Mouse (Mus musculus) adrenal gland, postnatal 14 days (tissue): ENCODE data around the gene Slc22a23. TPM values are rescaled to one million over a fixed set of nuclear protein-coding genes. Genes with fewer than 3 reads are reported as not detected.

Source experiments
- DNase-seq: peaks from one replicate; pipeline ENCODE4 v3.0.0; 2021; ENCODE audit warnings: mixed read lengths
- total RNA-seq: library from RNA; stranded (reverse); gene quantifications from 2 replicates; pipeline ENCODE4 v1.2.3, GENCODE M21; 2021

Slc22a23 gene
- total RNA-seq, 1 experiment from 2014 or later = 11.3 TPM

DNA sequence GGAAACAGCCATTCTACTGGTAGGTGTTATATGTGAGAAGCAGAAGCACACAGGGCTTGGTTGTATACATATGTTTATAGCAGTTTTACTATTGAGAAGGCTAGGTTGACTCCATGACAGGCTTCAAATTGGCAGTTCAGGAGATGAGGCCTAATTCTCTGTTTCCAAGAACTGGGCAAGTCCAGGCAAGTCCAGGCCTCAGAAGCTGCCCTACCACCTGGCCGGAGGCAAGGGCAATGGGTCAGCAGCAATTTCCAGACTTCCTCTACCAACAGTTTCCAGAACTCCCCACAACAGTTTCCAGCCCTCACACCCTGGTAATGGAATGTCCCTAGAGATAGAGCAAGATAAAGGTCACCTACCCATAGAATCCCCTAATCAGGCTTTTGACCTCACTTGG, 185.1 kb downstream of the Slc22a23 start:
- DNase-seq = no peak

DNA sequence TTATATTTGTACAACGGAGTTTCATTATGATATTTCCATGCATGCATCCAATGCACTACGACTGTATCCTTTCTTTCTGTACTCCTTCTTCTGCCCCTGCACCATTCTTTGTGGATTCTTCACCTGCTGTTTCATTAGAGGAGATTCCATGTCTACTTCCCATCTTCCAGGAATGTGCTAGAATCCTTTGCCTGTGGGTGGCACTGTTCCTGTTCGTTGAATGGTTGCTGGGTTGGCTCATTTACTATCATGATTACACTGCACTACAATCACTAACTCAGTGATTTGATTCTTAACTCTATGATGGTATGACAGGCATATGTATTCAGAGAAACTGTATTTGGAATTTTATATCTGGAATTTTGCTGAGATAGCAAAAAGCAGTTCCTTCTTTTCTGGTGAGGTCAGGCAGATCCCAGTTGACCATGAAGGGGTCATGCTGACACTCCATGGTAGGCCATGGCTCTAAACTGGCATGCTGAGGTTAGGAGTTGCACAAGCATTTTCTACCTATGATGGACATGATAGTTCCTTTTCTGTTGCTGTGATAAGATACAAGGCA, 187.3 kb downstream of the Slc22a23 start:
- DNase-seq = no peak

DNA sequence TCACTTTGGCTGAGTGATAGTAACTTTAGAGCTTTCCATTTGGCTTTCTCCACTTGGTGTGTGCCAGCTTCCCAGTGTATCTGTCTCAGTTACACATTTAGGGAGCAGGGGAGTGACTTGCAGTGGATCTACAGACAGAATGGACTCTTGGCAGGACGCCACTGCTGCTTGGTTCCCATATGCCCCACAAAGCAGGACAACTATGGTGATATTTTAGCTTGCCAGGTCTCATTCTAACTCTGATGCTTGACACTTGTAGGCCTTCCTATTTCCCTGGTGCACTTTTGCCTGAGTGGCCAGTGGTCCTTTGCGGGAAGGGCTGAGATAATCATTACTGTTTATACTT, 188.2 kb downstream of the Slc22a23 start:
- no peak for DNase-seq

DNA sequence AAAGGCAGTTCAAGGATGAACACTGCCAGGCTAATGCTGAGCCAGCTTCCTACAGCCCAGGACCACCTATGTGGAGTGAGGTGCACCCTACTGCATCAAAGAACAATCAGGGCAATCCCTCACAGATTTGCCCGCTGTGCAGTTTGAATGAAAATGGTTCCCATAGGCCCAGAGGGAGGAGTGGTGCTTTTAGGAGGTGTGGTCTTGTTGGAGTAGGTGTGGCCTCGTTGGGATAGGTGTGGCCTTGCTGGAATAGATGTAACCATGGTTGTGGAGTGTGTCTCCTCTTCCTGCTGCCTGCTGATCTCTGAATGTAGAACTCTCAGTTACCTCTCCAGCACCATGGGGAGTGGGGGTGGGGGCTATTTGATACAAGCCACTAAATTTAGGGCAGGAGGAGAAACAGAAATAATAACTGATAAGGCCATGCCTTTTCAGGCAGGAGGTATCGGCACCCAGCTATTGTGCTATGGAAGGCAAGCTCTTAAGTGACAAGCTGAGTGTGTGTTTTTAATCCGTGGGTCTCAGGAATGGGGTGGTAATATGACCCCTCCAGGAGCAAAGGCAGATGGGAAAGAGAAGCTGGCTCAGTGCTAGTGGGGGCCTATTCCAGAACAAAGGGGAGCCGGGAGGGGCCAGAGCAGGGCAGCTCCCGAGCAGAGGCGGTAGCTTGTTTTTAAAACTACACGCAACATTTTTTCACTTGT, 188.7 kb downstream of the Slc22a23 start:
- peak; percentile 39 for DNase-seq

DNA sequence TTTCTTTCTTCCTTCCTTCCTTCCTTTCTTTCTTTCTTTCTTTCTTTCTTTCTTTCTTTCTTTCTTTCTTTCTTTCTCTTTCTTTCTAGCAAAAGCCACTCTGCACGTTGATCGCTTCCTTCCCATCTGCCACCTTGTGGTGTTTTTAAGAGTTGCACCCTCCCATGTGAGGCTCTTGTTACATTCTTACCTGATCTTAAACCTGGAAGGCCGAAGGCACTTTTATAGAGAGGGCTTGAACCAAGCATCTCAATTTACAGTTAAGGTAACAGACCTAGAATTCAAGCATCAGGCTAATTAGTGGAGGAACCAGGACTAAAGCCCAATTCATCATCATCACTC, 190.1 kb downstream of the Slc22a23 start:
- peak; percentile 70 for DNase-seq

DNA sequence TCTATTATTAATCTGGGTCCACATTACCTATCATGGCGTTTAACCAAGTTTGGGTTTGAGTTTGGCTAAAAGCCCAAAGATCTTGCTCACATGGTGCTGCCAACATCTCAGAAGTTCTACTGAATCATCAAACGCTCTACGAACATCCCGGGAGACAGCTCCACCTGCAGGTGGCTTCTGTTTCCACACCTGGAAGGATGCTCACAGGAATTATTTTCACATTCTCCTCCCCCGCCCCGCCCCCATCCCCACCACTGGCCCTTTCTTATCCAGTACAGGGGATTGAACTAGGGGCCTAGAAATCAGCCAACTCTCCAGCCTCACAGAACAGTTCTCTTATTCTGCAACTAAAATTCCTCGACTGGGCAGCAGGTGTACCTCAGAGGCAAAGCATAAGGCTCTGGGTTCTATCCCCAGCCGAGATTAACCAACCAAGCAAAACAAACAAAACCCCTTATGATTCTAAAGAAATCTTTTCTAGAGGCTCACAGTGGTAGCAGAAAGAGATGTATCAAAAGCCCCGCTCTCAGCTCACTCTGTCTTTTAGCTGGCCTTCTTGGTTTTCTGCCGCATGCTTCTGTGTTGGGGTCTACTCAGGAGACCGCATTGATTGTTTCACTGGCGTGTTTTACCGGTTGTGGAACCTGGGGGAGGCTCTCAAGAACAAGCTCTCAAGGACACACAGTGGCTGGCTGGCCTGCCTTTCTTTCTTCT, 190.6 kb downstream of the Slc22a23 start:
- DNase-seq = peak; percentile 84

DNA sequence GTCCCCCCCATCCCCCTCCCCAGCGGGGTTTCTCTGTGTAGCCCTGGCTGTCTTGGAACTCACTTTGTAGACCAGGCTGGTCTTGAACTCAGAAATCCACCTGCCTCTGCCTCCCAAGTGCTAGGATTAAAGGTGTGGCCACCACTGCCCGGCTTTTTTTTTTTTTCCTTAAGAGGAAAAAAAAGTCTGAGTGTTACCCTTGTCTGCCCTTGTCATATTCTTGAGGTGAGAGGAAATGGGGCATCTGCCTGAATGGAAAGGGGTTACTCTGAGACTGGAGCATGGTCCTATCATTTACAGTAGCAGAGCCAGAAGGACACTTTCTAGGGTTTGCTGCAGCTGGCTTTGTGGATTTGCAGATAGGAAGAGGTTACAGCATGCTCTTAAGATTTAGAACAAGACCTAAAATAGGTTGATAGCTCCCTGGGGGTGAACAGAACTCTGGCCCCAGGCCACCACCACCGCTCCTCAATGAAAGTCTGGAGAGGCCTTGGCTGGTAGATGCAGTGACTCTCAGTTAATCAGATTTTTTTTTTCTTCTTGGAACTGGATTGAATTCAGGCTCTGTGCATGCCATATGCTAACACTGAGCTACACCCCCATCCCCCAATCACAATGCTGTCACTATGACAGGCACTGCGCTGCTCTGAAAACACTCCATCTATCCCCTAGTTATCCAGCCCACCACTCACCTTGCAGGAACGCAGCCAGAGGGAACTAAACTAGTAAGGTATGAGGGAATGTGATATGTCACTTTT, 191.5 kb downstream of the Slc22a23 start:
- DNase-seq = peak; percentile 54

DNA sequence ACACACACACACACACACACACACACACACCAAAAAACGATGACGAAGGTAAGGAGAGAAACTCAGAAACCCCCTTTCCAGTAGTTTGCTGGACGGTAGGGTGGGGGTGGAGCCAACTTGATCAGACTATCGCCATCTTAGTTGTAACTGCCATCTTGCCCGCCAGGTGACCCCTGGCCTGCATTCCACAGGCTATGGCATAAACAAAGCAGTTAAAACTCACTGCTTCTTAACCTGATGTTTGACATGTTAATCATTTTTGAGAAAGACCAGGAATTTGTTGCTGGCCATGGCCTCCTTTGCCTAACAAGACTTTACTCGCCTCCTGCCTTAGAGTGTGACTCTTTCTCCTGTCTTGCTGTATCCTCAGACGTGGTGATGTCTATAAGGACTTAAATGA, 192.3 kb downstream of the Slc22a23 start:
- no peak for DNase-seq

DNA sequence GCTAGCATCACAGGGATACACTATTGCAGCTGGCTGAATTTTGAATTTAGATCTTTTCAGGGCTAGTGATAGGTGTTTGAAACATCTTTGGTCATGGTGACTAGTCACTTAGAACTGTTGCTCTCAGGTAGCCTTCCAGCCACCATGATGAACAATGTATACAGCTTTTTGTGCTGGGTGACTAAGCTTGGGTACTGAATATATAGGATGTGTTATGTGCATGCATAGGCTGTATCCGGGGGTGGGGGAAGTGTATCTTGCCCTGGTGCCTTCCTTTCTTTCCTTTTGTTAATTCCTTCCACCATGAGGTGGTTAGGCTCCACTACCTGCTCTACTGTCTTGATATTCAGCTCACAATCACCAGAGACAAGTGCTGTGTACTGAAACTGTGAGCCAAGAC, 193.6 kb downstream of the Slc22a23 start:
- DNase-seq = no peak

DNA sequence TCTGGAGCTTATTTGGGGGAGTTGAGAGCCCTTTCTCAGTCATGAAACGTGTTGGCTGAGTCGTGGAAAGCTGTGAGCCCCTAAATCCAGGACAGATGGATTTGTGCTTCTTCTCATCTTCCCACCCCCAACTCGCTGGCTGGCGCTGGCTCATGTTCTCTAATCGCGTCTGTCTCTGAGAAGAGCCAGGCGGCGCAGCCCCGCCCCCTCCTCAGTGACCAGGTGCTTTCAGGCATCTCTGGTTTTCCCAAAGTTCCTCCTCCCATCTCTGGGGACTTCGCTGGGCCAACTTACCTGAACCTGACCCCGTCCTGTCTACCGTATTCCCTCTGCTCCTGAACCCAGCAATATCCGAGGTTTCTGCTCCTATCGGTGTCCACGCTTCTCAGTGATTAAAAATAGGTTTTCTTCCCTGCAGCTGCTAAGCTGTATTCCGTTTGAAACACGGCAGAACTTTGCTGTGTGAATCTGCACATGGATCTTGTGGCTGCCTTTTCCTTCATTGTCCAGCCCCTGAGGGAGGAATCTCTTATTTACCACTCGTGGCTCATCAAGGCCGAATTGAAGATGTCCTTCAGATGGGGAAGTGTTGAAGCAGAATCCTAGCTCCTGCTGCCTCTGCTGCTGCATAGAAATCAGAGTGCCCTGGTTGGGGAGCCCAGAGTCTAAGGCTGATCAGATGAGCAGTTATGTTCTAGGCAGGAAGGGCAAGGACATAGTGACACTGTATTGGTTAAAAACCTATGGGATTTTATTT, 194.5 kb downstream of the Slc22a23 start:
- peak; percentile 50 for DNase-seq

DNA sequence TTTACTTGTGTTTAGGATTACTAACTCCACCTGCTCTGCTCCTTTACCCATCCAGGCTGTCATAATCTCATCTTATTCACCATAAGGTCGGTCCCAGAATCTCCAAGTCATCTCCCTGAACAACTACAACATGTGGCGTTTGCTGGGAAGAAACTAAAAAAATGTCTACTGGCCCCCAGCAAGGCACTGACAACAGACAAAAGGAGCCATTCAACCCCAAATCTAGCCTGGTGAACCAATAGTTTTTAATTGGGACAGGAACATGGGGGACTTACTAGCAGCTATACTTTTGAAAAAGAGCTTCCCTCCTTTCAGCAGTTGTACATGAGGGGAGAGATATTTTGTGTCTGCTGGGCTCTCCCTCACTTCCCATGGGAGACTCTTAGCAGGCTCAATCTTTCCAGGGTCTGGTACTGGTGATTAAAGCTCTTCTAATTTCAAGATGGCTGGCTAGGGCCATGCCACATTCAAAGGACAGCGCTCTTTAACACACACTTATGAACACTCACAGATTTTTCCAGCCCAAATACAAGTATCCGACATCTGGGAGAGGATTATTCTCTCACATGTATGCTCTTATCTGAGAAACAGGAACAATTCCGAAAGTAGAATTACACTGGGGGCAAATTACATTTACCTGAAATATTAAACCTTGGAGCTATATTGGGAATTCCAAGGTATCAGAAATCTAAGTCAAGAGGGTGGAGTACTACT, 195.4 kb downstream of the Slc22a23 start:
- DNase-seq = no peak

DNA sequence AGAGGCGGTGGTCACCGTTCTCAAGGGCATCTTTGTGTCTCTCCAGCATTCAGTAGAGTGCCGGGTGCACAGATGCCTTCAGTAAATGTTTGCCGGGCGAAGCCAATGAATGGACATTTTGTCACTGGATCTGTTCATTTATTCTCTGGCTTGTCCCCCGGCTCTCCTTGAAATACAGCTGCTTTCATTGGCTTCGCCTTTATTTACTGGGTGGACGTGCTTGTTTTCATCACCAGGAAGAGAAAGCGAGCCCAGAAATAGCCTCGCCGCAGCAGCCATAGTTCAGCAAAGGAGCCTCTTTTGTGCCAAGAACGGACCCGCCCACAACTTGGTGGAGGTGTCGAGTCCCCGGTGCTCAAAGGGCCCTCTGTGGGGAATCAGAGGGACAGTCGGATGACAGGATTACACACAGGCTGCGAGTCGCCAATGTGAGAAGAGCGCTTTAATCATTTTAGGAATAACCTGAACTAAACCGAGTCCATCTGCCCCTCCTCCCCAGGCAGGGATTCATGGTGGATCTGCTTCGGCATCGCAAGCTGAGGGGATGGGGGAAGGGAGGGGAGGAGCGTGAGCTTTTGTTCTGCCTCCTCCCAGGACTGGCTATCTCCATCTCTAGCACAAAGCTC, 196.1 kb downstream of the Slc22a23 start:
- DNase-seq = peak; percentile 64

DNA sequence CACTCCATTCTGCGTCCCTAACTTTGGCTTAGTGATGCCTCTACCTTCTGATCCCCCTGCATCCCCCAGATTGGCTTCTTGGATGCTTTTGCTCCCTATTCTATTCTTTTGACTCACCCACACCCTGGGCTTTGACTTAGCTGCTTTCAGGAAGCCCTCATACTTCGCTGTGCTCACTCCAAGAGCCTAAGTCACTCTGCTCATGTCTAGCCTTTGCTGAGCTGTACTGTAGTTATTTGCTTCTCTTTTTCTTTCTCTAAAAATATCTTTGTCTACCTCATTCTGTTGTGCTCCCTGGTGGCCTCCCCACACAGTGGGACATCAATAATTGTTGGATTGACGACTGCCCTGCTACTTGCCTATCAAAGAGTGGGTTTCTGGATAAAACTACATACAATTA, 196.8 kb downstream of the Slc22a23 start:
- DNase-seq = no peak

DNA sequence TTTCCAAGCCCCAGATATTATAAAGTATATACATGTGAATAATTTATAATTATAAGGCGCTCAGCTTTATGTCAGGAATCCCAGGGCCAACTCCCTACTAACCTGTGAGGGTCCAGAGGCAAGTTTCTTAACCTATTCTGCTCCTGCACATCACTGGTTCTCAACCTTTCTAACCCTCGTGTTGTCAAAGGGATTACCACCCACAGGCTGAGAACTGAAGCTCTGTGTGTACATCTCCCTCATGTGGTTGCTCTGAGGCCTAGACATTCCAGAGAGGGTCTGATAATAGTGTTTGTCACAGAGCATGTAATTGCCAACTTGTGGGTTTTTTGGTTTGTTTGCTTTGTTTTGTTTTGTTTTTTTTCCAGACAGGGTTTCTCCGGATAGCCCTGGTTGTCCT, 198.1 kb downstream of the Slc22a23 start:
- DNase-seq = no peak

DNA sequence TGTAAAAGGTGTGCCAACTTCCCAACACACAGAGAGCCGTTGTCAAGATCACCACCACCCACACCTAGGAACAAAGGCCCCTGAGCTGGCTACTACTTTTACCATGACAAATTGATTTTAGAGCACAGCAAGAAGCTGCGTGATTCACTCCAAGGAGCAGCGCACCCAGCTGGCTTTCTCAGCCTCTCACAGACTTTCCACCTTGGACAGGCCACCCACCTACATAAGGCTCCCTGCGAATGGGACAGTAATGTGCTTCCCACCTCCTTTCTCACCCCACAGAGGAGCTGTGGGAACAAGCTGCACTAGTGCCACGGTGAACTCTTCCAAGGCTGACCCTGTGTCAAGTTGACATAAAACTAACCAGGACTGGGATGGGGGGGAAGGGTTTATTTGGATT, 201.6 kb downstream of the Slc22a23 start:
- DNase-seq = no peak

DNA sequence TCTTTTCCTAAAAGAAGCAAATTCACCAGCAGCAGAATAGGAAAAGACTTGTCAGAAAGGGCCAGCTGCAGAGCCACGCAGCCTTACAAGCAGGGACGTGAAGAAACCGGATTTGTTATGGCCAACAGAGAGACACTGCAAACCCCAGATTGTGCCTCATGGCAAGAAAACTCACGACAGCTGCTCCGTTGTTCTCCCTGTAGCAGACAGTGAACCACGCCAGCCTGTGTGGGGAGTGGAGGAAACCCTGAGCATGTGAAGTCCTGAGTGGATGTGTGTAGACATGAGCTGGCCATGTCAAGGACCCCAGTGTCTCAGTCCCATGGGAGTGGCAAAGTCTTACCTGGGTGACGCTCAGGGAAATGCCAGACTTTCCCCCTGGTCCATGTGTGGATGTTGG, 208.4 kb downstream of the Slc22a23 start:
- DNase-seq = no peak

DNA sequence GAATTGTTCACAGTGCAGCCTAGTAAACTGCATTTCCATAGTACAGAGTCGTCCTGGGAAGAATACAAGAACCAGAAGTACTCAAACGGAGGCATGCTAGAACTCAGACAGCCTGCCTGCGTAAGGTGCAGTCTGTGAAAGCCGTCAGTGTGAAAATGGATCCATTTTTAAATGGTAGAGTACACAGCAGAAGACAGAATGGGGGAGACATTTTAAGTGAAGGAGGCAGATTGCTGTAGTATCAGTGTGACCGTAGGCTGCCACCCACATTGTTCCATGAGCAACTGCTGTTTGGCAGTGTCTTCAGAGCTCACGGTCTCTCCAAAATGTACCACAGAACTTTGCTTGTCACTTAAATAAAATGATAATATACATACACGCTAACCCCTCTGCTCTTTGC, 210.7 kb downstream of the Slc22a23 start:
- DNase-seq = no peak

DNA sequence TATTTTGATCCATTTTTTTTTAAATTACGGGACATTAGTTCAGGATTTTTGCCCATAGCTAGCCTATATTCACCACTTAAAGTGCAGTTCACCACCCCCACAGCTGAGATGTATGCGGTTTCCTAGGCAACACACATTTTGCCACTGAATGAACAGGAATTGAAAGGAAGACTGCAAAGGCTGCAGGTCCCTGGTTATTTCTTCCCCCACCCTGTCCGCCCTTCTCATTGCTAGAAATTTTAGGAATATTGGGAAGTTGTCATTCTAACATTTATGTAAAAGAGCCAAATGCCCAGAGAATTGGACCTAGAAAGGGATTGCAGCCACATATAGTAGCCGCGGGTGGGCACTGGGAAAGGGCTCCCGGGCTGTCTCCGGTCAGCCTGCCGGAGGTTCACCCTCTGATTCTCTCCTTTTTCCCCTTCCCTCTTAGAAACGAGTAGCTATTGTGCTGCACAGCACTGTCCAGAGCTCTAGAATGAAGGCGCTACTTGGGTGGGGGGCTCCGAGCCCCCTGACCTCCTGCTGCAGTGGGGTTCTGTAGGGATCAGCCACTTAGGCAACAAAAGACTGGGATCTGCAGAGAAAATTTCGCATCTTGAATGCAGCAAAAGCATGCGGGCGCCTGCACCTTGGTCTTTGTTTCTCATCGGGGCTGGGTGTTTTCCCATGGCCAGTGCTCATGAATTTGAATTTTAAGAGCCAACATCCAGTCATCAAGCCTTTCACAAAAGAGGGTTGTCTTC, 211.5 kb downstream of the Slc22a23 start:
- no peak for DNase-seq

DNA sequence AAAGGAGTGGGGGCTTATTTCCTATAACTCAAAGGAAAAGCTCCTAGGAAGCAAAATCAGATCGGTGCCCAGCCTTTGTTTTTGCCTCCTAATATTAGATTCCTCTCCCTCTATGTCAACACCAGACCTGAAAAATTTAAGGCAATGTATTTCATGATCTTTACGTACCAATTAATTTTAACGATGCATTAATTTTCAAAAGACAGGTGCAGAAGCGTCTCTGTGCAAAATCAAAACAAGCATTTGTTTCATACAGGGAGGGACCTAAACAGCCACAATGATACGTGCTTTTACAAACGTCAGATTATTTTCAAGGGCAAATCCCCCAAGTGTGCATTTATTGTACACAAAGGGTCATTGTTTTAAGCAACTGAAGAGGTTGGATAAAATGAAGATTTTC, 212.1 kb downstream of the Slc22a23 start:
- no peak for DNase-seq

DNA sequence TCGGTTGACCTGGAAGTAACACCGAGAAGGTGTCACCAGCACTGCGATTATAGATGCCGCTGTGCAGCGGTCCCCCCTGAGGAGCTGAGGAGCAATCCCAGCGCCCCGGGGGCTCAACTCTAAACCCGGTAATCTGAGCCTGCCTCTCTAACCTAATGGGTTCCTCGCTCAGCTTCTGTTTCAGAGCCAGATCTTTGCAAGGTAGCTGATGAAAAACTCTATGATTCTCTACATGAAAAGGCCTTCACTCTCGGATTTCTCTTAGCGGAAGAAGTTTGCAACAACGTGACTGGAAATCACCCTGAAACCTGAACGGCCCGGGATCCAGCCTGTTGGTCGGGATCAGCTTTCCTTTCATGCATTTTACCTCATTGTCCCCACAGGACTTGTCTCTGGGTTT, 212.7 kb downstream of the Slc22a23 start:
- no peak for DNase-seq

DNA sequence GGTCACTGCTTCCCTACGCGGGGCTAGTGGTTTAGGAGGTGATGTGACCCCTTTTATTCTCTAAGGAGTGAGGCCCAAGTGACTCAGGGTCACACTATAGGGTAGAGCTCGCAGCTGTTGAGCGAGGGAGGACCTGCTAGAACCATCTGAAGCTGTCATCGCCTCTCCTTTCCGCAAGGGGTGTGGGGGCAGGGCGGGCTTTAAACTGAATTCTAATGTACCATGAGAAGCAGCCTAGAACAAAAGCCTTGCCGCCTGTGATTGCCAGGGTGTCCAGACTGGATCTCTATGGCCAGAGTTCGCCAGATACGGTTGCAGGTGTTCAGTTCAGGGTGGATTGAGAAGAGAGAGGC, 213.3 kb downstream of the Slc22a23 start:
- peak; percentile 49 for DNase-seq
